Mouse (Mus musculus): Measurements from ENCODE around the gene Olfr816.
"Not testable (repeated sequence)": the region's sequence is repeated elsewhere in the genome, so short reads cannot be mapped to it uniquely, and the experiment has no call there.

Gene Olfr816

DNA sequence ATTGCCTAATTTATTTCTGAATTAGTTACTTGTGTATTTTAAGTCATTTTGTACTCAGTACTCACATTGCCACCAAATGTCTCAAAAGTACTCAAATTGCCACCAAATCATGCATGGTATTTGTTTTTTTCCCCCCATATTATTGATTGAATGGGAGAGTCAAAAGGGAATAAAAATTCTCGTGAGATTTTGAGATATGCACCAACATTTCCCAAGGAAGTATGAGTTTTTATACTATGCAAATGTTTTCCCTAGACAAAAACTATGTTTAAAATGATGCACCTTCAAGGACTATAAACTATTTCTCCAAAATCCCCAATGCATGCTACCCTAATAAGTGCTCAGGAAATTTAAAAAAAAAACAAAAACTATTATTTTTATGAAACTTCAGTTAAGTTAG, at the start of gene Olfr816:
Olfr816 (minus strand) TSS at position 101 of the 400 bp plus-strand sequence.
- DNase-seq = no peak

DNA sequence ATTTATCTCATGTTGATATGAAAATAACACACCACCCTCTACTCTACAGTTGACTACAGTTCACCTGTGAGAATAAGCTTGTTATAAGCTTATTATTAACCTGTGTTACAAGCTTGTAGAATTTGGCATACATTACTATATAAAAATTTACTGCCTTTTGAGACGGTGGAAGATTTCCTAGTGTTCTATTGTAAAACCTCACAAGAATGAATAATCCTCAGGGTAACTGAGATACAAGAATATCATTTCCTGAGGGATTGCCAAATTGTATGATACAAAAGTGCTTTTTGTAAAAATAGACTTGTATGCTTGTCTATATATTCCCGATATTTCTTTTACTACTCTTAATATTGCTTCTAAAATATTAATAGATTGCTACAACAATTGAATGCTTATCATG, 33.6 kb upstream of the Olfr816 start, which contains the start of gene Olfr818:
Olfr818 (minus strand) TSS at position 101 of the 400 bp plus-strand sequence.
- DNase-seq = no peak

DNA sequence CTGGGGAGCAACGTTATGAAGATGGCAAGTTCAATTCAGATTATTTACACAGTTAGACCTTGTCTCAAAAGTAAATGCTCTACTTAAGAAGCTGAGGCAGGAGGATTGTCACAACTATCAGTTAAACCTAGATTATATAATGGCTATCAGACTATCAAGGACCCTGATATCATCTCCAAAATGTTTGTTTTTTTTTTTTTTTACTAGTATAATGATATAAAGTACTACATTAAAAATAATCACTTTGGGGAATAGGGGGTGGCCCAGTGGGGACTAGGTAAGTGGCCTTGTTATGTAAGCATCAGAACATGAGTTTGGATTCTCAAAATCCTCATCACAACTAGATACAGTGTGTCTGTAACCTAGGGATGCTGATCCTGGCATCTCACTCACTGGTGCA, 9.6 kb downstream of the Olfr816 start, which contains the start of gene Olfr815:
Olfr815 (minus strand) TSS at position 101 of the 400 bp plus-strand sequence.
- DNase-seq = not testable (repeated sequence)

DNA sequence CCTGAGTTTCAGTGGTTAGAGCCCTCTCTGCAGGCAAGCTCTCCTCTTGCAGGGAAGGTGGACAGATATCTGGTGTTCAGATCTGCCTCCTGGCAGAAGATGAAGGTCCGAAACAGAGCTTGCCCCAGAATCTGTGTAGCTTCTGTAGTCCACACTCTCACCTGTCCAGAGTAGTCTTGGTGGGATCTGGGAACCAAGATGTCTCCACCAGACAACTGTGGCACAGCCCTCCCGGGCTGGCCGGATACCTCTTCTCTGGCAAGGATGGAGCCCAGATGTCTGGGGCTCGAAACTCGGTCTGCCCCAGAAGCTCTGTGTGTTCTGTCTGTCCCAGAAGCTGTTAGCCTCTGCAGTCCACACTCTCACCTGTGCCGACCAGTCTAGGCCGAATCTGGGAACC, 29.5 kb downstream of the Olfr816 start:
- DNase-seq = no peak

DNA sequence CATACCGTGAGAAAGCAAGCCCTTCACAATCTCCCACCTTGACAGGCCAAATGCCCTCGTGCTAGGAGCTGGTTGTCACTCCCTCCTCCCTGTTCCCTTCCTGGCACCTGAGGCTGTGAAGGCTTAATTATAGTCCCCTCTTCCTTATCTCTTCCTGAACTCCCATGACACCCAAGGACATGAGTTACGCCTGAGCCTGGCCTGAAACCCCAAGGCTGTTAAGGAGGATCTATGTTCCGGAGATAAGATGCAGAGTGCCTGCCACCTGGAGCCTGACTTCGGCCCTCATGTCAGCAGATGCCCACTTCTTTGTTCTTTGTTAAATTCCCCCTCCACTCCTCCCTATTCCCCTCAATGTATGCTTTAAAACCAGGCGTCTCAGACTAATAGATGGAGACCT, 29.9 kb downstream of the Olfr816 start:
- not testable (repeated sequence) for DNase-seq

DNA sequence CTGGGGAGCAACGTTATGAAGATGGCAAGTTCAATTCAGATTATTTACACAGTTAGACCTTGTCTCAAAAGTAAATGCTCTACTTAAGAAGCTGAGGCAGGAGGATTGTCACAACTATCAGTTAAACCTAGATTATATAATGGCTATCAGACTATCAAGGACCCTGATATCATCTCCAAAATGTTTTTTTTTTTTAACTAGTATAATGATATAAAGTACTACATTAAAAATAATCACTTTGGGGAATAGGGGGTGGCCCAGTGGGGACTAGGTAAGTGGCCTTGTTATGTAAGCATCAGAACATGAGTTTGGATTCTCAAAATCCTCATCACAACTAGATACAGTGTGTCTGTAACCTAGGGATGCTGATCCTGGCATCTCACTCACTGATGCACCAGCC, 35.6 kb downstream of the Olfr816 start, which contains the start of gene Olfr814:
Olfr814 (minus strand) TSS at position 101 of the 400 bp plus-strand sequence.
- not testable (repeated sequence) for DNase-seq
